Mouse (Mus musculus) yolk sac, embryonic 10.5 days (tissue): ENCODE measurements around the gene Pdxp.

Experiments used
- DNase-seq: peaks from one replicate; pipeline ENCODE4 v3.0.0-alpha.2; 2017; ENCODE audit warnings: low spot score

Gene Pdxp

DNA sequence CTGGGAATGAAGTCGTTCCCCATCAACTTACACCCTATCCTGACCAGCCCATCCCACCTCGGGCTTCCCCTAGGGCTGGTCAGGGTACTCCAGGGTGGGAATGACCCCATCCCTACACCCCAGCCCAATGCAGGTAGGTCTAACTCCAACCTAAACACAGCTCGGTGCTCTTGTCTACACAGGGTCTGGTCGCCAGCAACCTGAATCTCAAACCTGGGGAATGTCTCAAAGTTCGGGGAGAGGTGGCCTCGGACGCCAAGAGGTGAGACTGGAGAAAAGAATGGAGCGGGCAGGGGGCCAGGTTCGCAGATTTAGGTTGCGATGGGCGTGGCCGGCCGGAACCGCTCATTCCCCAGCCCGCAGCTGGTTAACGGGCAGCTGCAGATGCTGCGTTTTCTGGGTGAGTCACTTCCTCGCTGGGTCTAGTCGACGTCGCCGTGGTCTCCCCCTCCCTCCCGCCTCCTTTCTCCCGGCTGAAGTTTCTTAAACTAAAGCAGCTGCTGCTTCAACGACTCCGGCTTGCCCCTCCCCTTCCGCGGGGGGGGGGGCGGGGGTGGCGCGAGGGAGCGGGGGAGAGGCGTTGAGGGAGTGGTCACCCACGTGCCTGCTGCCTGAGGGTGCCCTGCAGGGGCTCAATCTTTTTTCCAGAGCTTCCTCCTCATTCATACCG is 14.2 kb downstream of the Pdxp start:
- peak; percentile 91 for DNase-seq

DNA sequence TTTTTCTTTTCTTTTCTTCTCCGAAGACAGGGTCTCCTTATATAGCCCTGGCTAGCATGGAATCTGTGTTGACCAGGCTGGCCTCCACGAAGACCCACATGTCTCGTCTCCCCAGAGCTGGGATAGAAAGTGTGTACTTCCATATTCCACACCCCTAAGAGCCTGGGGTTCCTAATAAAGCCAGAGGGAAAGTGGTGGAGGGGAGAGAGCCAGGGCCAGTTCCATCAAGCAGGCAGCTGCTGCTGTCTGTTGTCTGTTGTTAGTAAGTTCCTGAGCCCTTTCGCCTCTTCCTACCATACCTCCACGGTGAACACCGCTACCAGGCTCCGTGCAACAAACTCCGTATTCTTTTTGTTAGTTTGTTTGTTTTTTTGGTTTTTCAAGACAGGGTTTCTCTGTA is 14.8 kb downstream of the Pdxp start:
- no peak for DNase-seq

- DNase-seq: no peak
Observed at GRCm38 (mm10) chr15:78930192-78930706, 16.5 kb downstream of the Pdxp start.

DNA sequence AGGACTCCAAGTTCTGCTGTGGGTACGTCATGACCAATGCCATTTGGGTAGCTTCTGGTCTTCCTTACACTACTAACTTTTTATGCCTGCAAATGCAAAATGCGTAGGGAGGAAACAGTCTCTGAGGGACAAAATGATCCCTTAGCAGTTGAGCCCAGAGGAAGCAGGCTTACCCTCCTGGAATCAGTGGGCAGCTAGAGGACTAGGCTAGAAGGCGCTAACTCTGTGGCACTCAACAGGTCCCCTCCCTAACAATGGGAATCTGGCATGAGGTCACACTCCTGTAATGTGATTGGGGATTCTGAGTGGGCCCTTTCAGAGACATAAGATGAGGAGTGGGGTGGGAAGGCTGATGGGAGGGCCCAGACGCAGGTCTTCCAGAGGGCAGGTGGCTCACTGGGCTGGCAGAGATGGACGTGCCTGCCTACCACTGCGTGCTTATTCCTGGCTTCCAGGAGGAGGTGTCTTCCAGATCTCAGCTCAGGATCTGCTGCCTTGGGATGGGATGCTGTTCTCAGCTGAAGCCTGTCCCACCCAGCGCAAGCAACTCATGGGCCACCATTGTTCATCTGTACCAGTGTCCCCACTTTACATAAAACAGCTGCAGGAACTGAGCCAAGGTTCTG is 17.2 kb downstream of the Pdxp start:
- no peak for DNase-seq

- no peak for DNase-seq
Observed at GRCm38 (mm10) chr15:78931577-78931976, 17.9 kb downstream of the Pdxp start.

- peak; percentile 91 for DNase-seq
Observed at GRCm38 (mm10) chr15:78934784-78935320, 21.1 kb downstream of the Pdxp start, which contains the start of gene Nol12. Nol12 (plus strand) TSS chr15:78934933.

GRCm38 (mm10) chr15:78936403-78936802 is 22.7 kb downstream of the Pdxp start:
- DNase-seq: no peak

GRCm38 (mm10) chr15:78937311-78937710 is 23.6 kb downstream of the Pdxp start:
- no peak for DNase-seq

DNA sequence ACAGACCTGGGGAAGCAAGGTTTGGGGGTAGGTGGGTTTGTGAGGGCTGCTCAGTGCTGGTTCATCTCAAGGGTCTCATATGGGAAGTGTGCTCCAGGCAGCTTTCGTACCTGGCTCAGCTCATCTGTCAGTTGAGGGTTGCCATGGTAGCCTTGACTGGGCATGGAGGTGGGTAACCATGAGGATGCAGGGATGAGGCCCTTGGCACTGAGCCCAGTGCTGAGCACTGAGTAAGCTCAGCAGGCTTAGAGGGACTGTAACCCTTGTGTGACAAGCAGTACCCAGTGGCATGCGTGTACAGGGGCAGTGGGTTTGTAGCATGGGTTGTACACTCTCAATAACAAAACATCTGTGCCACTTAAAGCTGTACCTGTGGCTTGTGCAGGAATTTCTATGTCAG is 24.2 kb downstream of the Pdxp start:
- no peak for DNase-seq

DNA sequence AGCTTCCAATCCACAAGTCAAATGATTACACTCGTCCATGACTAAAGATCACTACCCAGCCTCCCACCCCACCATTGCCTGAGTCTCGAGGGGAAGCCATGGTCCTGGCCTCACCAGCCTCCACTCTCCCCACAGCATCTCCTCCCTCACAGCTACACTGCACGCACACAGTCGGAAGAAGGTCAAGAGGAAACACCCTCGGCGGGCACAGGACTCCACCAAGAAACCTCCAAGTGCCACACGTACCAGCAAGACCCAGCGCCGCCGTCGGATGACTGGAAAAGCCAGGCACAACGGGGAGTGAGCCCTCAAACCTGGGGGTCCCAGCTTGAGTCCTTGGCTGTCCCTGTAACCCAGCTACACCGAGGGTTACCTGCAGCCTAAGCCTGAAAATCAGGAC is 26.6 kb downstream of the Pdxp start:
- no peak for DNase-seq

DNA sequence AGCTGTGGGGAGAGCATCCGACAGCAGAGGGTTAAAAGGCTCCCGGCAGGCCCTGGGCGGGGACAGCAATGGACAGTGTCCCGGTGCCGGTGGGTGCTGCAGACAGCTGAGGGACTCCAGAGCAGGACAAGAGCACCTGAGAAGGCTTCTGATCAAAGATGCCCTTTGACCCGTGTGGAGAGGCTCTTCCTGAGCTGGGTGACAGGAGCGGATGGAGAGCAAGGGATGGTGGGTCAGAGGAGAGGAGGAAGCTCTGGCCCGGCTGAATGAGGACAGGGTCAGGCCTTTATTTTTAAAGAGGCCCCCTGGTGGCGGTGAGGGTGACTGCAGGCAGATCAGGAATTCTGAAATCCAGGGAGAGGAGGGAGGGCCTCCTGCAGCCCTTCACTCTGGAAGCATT is 28.9 kb downstream of the Pdxp start:
- peak; percentile 85 for DNase-seq

- DNase-seq: no peak
Observed at GRCm38 (mm10) chr15:78946232-78946631, 32.5 kb downstream of the Pdxp start.

- peak; percentile 87 for DNase-seq
Observed at GRCm38 (mm10) chr15:78947657-78948056, 33.9 kb downstream of the Pdxp start, which contains the start of gene Triobp. Triobp (plus strand) TSS chr15:78947724.

GRCm38 (mm10) chr15:78948152-78948725 is 34.5 kb downstream of the Pdxp start:
- no peak for DNase-seq

DNA sequence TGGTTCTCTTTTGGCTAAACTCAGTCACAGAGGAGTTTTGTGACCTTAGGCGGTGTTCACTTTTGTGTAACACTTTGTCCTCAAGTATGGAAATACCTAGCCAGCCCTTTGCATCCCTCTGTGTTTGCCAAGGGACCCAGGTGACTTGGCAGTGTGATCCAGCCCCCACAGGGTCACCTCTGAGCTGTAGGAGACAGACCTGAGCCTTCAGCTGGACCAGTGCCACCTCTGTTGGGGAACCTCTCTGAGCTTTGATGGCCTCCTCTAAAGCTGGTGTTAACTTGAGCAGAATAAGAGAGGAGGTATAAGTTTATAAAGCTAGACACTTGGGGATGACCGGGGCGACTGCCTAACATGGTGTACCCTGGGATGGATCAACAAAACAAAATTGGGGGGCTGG is 35.2 kb downstream of the Pdxp start:
- no peak for DNase-seq

DNA sequence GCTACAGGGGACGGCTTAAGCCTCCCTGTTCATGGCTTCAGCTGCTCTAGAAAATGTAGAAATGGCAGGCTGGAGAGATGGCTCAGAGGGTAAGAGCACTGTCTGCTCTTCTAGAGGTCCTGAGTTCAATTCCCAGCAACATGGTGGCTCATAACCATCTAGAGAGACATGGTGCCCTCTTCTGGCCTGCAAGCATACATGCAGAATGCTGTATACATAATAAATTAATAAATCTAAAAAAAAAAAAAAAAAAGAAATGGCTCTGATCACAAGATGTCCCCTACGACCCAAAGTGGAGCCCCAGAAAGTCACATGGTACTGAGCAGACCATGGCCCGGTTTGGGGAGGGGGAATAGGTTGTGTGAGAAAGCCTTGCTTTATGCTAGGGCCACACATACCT is 41.9 kb downstream of the Pdxp start:
- DNase-seq: no peak

DNA sequence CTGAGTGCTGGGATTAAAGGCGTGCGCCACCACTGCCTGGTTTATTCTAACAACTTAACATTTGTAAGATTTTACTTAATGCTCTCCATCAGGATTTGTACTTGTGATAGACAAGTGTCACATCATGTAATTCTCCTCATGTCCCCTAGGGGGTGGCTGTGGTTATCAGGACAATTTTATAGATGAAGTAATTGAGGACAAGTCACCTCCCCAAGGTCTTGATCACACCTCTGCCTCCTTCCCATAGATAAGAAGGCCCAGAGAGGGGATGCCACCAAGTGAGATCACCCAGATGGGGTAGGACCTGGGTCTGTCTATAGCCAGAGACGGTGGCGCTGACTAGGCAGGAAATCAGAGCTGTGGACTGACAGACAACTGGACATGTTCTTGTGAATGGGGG is 42.6 kb downstream of the Pdxp start:
- DNase-seq: no peak

DNA sequence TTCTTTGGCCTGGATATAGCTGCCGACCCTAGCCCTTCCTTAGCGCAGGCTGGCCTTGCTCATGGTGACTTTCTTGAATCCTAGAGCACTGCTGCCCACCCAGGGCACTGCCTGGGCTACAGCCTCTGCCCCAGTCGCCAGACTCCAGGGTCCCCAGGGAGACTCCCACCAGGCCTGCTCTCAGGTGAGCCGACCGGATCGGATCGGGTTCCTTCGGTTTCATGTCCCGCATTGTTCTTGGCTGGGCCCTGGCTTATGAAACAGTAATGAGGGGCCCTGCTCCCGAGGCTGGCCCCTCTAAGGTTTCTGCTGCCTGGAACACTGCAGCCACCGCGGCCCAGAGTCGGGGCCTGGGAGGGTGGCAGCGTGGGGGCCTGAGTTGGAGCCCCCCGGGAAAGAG is 43.3 kb downstream of the Pdxp start:
- DNase-seq: no peak

DNA sequence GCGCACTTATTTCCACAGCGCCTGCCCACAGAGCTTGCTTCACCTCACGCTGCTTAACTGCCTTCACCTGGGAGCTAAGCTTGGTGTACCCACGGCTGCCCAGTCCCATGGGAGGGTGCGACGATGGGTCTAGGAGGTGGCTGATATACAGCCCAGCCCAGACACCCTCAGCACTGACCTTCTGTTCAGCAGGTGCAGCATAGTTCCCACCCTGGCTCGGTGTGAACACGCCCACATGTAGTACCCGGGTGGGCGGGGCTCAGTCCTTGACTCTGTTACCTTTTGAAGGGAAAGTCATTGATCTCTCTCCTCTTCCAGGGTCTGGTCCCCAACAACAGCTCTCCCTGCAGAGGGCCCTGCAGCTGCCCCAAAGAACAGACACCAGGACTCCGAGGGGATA is 45.8 kb downstream of the Pdxp start:
- DNase-seq: no peak

- no peak for DNase-seq
Observed at GRCm38 (mm10) chr15:78960088-78960487, 46.4 kb downstream of the Pdxp start.

DNA sequence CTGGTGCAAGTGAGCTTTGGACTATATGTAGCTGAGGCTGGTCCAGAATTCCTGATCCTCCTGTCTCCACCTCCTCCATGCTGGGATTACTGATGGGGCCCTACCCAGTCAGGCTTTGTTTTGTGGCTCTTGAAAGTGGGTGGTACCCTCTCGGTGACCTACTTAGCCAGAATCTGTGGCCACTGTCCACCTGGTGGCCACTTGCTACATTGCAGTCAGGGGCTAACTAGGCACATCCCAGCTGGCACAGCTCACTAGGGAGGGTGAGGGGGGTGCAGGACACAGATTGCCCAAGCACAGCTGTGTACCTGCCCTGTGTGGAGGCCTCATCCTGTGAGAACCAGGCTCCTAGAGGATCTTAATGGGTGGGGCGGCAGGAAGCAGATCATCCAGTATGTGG is 49.2 kb downstream of the Pdxp start:
- no peak for DNase-seq
